Mouse (Mus musculus) G1E (cell line): ENCODE results near the gene Mgrn1.

Experiments used
- CTCF ChIP-seq: IDR thresholded peaks from 2 replicates; pipeline ENCODE4 v1.5.1; 2012; ENCODE audit warnings: low read depth, low read length, inconsistent platforms, mixed read lengths
- GATA1 ChIP-seq: IDR thresholded peaks from 2 replicates; pipeline ENCODE4 v1.6.1; 2012; ENCODE audit warnings: borderline replicate concordance, low read length, inconsistent platforms, mixed read lengths
- GATA2 ChIP-seq: IDR thresholded peaks from 2 replicates; pipeline ENCODE4 v1.6.1; 2012; ENCODE audit warnings: low read depth, low read length, inconsistent platforms, borderline replicate concordance
- POLR2AphosphoS5 ChIP-seq: IDR thresholded peaks from 2 replicates; pipeline ENCODE4 v1.6.1; 2012; ENCODE audit warnings: low read depth, low read length, inconsistent platforms; ENCODE audit not compliant: insufficient replicate concordance
- TAL1 ChIP-seq: conservative IDR thresholded peaks from 2 replicates; pipeline ENCODE4 v1.6.1; 2012; ENCODE audit warnings: low read depth, low read length, inconsistent platforms, mixed read lengths

- TF ChIP-seq GATA1, result no peak
- no peak for TF ChIP-seq CTCF
- TF ChIP-seq POLR2AphosphoS5, result no peak
- no peak for TF ChIP-seq GATA2
- TF ChIP-seq TAL1, result no peak
These were observed 12.8 kb downstream of the Mgrn1 start for GRCm38 (mm10) chr16:4898881-4899280.
